Mouse (Mus musculus) liver, embryonic 11.5 days (tissue): Measurements from ENCODE around the gene Ripk4. TPM values are rescaled to one million over a fixed set of nuclear protein-coding genes. Genes with fewer than 3 reads are reported as not detected.

ENCODE experiments used
- ATAC-seq: fragments of 200-750 bp; cut with Nextera tagmentation; replicated peaks from 2 replicates; pipeline ENCODE4 v1.8.0; 2017; ENCODE audit warnings: moderate number of reproducible peaks, mild to moderate bottlenecking, moderate TSS enrichment, moderate library complexity; ENCODE audit not compliant: low FRiP score
- DNase-seq: peaks from one replicate; pipeline ENCODE4 v3.0.0-alpha.2; 2017; ENCODE audit warnings: low spot score
- H3K27ac ChIP-seq: fragments of 300-500 bp; sonication (generic); 2 replicates; pipeline ENCODE4 v1.5.1; 2014; ENCODE audit warnings: mild to moderate bottlenecking, low read depth, low read length, control low read depth
- H3K27me3 ChIP-seq: fragments of 300-500 bp; sonication (generic); replicated peaks from 2 replicates; pipeline ENCODE4 v1.6.1; 2014; ENCODE audit warnings: low read length, mixed read lengths; ENCODE audit not compliant: control insufficient read depth, insufficient read depth
- H3K36me3 ChIP-seq: fragments of 300-500 bp; sonication (generic); 2 replicates; pipeline ENCODE4 v1.6.1; 2014; ENCODE audit warnings: mild to moderate bottlenecking, low read length, moderate library complexity, mixed read lengths; ENCODE audit not compliant: control insufficient read depth, insufficient read depth
- H3K4me1 ChIP-seq: fragments of 300-500 bp; sonication (generic); replicated peaks from 2 replicates; pipeline ENCODE4 v1.6.1; 2014; ENCODE audit warnings: low read length, mixed read lengths; ENCODE audit not compliant: control insufficient read depth, insufficient read depth
- H3K4me2 ChIP-seq: fragments of 300-500 bp; sonication (generic); 2 replicates; pipeline ENCODE4 v1.6.1; 2014; ENCODE audit warnings: mild to moderate bottlenecking, control low read depth, moderate library complexity
- H3K4me3 ChIP-seq: fragments of 300-500 bp; sonication (generic); 2 replicates; pipeline ENCODE4 v1.5.1; 2014; ENCODE audit warnings: low read depth, low read length, control low read depth
- H3K9ac ChIP-seq: fragments of 300-500 bp; sonication (generic); 2 replicates; pipeline ENCODE4 v1.6.1; 2014; ENCODE audit warnings: low read depth, low read length, control low read depth
- H3K9me3 ChIP-seq: fragments of 300-500 bp; sonication (generic); 2 replicates; pipeline ENCODE4 v1.6.1; 2016; ENCODE audit warnings: low read length, inconsistent platforms, mixed read lengths; ENCODE audit not compliant: control insufficient read depth
- whole genome bisulfite sequencing: fragments of 180-500 bp; shearing (Covaris S2); extraction: QIAGEN DNeasy Blood & Tissue Kit; methylation state at CpG from one replicate; pipeline ENCODE4 v1.1.7; 2014; 5-methylcytosine and 5-hydroxymethylcytosine counted together
- polyA plus RNA-seq: library from polyadenylated mRNA; unstranded; fragments of >200 nt; fragmentation: Nextera tagmentation; extraction: Ambion mirVana; gene quantifications from 2 replicates; pipeline ENCODE4 v1.2.1, GENCODE M21; 2014

The Ripk4 gene
- polyA plus RNA-seq: 3.2 and 3.5 TPM in 2 replicates

DNA sequence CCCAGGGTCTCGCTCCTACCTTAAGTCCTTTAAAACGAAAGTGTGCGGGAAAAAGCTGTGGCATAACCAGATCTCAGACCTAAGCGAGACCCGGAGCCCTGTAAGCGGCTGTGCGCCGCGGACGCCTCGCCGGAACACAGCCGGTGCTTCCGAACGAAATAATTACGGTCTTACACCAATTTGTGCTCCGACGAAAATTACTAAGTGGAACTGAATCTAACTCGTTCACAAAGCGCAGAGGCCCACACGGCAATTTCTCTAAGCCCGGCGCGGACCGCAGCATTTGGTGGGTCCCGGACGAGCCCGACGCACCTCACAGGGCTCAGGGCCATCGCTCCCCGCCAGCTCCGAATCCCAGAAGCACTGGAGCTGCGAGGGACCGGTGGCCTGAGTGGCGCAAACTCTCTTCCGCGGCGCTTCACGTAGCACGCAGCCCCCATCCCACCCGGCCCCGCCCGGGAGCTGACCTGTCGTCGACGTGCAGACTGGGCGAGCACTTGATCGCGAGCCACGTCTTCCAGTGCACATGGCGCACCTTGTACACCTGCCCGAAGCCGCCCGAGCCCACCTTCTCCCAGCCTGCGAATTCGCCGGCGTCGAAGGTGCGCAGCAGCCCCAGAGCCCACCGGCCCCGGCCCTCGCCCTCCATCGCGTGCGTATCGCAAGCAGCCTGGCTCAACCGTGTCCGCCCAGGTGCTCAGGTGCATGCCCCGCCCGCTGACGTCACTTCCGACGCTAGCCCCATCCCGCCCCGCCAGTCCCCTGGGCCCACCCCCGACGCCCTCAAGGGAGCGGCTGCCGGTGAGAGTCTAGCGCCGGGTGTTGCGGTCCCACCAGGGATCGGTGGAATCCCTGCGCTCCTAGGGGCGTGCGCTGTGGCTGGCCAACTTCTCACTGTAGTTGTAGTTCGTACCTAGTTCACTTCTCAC lies at the start of gene Ripk4:
Ripk4 (minus strand) TSS at position 727 of the 929 bp plus-strand sequence.
- H3K9ac ChIP-seq: peak within 1 kb of the TSS; percentile 31
- H3K4me3 ChIP-seq: peak within 1 kb of the TSS; percentile 54
- peak; percentile 75 for ATAC-seq
- peak; percentile 55 for DNase-seq
- peaks cover 7% of the 10 kb centered on the region for H3K4me1 ChIP-seq
- H3K27me3 ChIP-seq: peaks cover 55% of the 10 kb centered on the region
- H3K9me3 ChIP-seq: no peaks in the 10 kb centered on the region
- H3K36me3 ChIP-seq: no peaks in the 10 kb centered on the region
- 2% methylated on average over 86 of the region's 88 CpGs for WGBS
- peak within 1 kb of the TSS; percentile 68 for H3K4me2 ChIP-seq
- no peak within 1 kb of the TSS; the same call in 1 of the 2 replicates for H3K27ac ChIP-seq

DNA sequence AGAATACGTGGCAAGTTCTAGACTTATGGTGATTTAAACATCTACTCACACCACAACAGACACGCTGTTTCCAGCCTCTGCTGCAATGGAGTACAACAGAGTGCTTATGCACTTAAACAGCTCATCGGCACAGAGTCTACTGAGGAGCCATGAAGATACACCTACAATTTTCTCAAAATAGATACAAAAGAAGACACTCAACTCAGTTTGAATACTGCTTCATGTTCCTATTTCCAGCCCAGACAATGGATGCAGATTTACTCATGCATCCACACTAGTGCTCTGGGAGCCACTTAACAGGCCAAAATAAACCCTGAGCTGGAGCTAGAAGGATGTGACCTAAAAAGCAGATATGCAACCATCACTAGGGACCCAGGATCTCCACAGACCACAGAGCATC lies 45.3 kb upstream of the Ripk4 start:
- 90% methylated on average over 3 of the region's 3 CpGs for WGBS
- Histone ChIP-seq H3K36me3 (peaks cover 38% of the 10 kb centered on the region), H3K4me2 (no peak overlapping the region)

DNA sequence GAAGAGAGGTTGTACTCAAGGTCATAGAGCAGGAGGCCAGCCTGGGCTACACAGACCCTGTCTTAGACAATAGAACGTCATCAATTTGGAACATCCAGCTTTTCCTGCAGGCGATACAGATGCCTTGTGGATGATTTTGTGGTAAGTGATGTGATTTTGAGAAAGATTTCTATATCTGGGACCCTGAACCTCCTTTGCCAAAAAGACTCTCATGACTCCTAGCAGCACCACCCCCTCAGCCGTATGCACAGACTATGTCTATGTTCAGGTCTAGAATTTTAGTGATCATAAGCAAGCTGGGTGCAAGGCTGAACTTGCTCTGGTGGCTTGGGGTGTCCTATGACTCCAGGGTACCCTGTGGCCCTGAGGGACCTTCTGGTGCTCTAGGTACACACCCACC lies 42.1 kb upstream of the Ripk4 start:
- Histone ChIP-seq H3K36me3 (peaks cover 38% of the 10 kb centered on the region), H3K4me1 (no peaks in the 10 kb centered on the region), H3K27me3 (no peaks in the 10 kb centered on the region), H3K4me3 (no peak overlapping the region), H3K9me3 (no peaks in the 10 kb centered on the region), H3K9ac (no peak overlapping the region), H3K27ac (no peak overlapping the region), H3K4me2 (no peak overlapping the region)
- ATAC-seq: no peak
- no peak for DNase-seq
- 90% methylated on average over 3 of the region's 3 CpGs for WGBS

More for the DNA sequence above, 45.3 kb upstream of the Ripk4 start:
- Histone ChIP-seq H3K9me3 (no peaks in the 10 kb centered on the region), H3K9ac (no peak overlapping the region), H3K4me3 (no peak overlapping the region), H3K4me1 (no peaks in the 10 kb centered on the region), H3K27me3 (no peaks in the 10 kb centered on the region), H3K27ac (no peak overlapping the region)
- ATAC-seq: no peak
- DNase-seq: no peak

DNA sequence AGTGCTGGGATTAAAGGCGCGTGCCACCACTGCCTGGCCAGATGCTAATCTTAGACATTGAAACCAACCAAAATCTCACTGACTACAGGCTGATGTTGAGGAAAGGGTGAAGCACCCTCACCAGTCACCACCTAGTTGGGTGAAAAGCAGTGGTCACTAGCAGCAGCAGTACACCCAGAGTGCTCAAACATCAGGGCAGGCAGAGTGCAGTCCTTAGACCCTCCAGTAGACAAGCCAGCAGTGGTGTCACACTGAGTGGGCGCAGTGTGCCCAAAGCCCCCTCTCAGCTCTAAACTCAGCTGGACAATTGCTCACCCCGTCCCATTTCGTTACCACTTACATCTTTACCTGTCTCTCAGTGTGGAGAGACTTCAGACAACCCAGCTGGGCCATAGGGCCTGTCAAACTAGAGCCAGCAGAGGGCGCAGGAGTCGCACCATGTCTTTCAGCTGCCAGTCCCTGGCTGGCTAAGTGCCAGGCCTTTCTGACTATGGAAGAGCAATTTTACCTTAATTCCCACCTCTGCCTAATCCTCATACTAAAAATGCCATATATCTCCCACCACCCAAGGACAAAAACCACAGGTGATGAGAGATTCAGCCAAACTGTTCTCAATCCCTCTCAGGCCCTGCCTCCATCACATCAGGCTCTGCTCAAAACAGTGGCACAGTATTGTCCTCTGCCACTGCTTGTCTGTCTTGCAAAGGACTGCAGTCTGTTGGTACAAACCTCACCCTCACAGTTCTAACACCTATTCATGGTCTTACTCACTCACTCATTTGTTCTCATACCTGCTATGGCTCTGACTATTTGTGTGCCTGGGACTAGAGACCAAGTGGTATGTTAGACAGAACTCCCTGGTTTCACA lies 41.3 kb upstream of the Ripk4 start:
- no peak overlapping the region for H3K4me3 ChIP-seq
- peak; percentile 47; the same call in 1 of the 2 replicates for ATAC-seq
- WGBS: 78% methylated on average over 7 of the region's 7 CpGs
- no peak overlapping the region for H3K27ac ChIP-seq
- H3K9ac ChIP-seq: no peak overlapping the region
- no peaks in the 10 kb centered on the region for H3K9me3 ChIP-seq
- peaks cover 37% of the 10 kb centered on the region for H3K36me3 ChIP-seq
- no peak overlapping the region for H3K4me2 ChIP-seq
- no peaks in the 10 kb centered on the region for H3K27me3 ChIP-seq
- no peaks in the 10 kb centered on the region for H3K4me1 ChIP-seq
- DNase-seq: no peak

DNA sequence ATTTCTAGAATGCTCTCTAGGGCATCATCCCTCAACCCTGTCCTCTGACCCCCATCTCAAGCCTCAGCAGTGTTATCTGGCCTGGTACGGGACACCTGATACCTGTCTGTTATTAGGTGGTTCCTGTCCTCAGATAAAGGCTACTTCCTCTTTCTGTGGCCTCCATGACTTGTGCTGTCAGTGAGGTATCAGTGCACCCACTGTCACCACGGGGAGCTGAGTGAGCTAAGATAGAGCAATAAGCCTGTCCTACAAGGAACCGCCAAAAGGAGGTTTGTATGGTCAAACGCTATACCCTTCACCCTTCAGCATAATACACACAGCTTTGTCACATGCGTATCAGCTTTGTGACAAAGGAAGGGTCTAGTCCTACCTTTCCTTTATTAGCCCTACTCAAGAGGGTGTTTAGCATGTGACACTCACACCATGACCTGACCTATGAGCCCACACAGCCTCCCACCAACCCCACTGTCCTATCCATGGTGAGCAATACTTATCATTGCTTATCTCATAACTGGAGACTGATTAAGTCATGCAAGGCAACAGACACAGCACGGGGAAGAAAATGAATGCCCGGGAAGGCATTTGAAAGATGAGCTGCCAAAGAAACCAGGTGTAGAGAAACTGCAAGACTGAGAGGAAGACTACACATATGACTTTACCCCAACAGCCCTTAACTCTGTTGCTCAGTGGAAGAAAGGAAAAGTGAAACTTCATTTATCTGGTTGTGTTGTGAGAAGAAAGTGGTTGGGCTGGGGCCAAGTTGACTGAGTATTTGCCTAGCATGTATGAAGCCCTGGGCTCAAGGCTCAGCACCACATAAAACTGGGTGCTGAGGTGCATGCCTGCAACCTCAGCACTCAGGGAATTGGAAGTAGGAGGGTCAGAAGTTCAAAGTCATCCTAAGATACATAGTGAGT lies 34.6 kb upstream of the Ripk4 start:
- Histone ChIP-seq H3K27me3 (no peaks in the 10 kb centered on the region), H3K4me3 (no peak overlapping the region), H3K9me3 (no peaks in the 10 kb centered on the region), H3K9ac (no peak overlapping the region), H3K4me2 (no peak overlapping the region), H3K4me1 (no peaks in the 10 kb centered on the region), H3K36me3 (peaks cover 15% of the 10 kb centered on the region), H3K27ac (no peak overlapping the region)
- WGBS: 63% methylated on average over 7 of the region's 7 CpGs
- ATAC-seq (peak; percentile 64), DNase-seq (no peak)

DNA sequence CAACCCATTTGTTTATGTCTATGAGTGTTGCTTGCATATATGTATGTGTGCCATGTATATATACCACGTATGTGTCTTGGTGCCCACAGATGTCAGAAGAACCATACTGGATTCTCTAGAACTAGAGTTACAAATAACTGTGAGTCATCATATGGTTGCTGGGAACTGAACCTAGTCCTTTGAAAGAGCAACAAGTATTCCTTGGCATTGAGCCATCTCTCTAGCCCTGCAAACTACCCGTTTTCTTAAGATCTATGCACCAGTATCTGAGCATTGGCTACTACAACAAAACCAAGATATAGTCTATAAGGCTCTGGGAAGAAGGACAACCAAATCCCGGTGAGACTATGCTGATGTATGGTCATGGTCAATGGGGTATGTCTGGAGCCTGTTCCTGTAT lies 33.6 kb upstream of the Ripk4 start:
- Histone ChIP-seq H3K4me3 (no peak overlapping the region), H3K4me1 (no peaks in the 10 kb centered on the region), H3K27ac (no peak overlapping the region), H3K36me3 (peaks cover 16% of the 10 kb centered on the region), H3K4me2 (no peak overlapping the region), H3K9me3 (no peaks in the 10 kb centered on the region), H3K27me3 (no peaks in the 10 kb centered on the region), H3K9ac (no peak overlapping the region)
- ATAC-seq (no peak), DNase-seq (no peak)
- 86% methylated on average over 3 of the region's 3 CpGs for WGBS

DNA sequence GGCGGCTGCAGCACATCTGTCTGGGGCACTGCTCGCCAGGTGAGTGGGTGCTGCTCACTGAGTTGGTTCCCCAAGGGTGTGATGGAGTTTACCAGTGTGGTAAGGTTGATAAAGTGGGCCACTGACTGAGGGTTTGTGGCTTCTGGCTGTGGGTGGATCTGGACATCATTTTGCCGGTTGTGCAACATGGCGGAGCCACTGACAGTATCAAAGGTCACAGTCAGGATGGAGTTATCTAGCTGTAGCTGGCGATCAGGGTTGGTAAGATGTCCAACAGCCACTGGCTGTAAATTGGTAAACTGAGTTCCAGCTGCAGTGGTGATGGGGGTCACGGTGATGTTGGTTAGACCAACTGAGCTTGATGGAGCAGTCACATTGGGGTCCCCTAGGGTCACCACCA lies 30.7 kb upstream of the Ripk4 start:
- Histone ChIP-seq H3K27me3 (no peaks in the 10 kb centered on the region), H3K9me3 (no peaks in the 10 kb centered on the region), H3K4me3 (no peak overlapping the region), H3K4me1 (no peaks in the 10 kb centered on the region), H3K36me3 (peaks cover 12% of the 10 kb centered on the region), H3K9ac (no peak overlapping the region), H3K4me2 (no peak overlapping the region), H3K27ac (no peak overlapping the region)
- ATAC-seq (no peak), DNase-seq (no peak)
- WGBS: 86% methylated on average over 6 of the region's 6 CpGs

DNA sequence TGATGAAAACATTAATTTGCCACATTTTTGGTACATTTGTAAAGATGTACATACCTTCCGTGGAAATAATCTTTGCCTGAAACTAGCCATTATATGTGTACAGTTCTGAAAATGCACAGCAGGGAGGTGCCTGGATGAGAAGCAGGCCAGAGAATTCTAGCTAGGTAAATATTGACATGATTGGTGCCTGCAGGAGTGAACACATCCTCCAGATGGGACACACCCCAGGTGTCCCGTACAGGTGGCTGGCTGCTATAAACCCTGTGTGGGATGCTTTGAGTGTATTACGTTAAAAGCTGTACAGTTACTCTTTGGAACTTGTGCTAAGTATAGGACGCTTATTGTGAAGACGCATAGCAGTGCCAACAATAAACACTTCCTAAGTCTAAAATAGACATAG lies 19.5 kb upstream of the Ripk4 start:
- Histone ChIP-seq H3K36me3 (no peaks in the 10 kb centered on the region), H3K27me3 (no peaks in the 10 kb centered on the region), H3K4me2 (no peak overlapping the region), H3K27ac (no peak overlapping the region), H3K9ac (no peak overlapping the region), H3K4me1 (no peaks in the 10 kb centered on the region), H3K9me3 (no peaks in the 10 kb centered on the region), H3K4me3 (no peak overlapping the region)
- WGBS: 82% methylated on average over 5 of the region's 5 CpGs
- ATAC-seq (no peak), DNase-seq (no peak)
